Mouse (Mus musculus): ENCODE measurements around the gene Nenf.

DNA sequence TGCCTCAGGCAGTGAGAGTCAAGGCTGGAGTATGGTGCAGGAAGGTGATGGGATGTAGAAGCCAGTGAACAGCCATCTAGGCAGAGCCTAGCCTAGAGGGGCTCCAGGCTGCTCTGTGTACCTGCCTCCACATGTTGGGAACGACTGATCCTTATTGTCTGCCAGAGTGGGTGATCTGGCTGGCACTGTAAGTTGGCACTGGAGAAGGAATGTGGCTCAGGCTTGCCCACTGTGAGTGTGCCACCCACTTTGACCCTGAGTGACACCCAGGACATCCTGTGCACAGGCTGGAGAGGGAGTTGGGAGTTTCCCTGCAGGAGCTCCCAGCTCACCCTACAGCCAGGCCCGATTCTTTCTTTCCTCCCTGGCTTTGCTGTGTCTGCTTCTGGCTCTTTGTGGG, 21.9 kb upstream of the Nenf start:
- TF ChIP-seq POLR2A (IDR thresholded peaks at IDR 0.05; ENCODE audit: extremely low read depth, insufficient read depth, low read length) (no peak), CTCF (IDR thresholded peaks at IDR 0.05; ENCODE audit: low read depth, low read length) (no peak)
